Mouse (Mus musculus) lung, adult 10 weeks (tissue): Measurements from ENCODE around the gene Plk5. TPM values are rescaled to one million over a fixed set of nuclear protein-coding genes. Genes with fewer than 3 reads are reported as not detected.

Source experiments
- polyA plus RNA-seq: library from polyadenylated mRNA; stranded (reverse); fragments of 350-450 nt; fragmentation: Illumina TruSeq; extraction: RNeasy Lipid Tissue Mini Kit (QIAGEN cat#74804); gene quantifications from one replicate; pipeline ENCODE4 v1.2.3, GENCODE M21; 2014; ENCODE audit warnings: low read depth, low replicate concordance; ENCODE audit not compliant: insufficient read depth

Plk5 gene
- 1.6 TPM for polyA plus RNA-seq

DNA sequence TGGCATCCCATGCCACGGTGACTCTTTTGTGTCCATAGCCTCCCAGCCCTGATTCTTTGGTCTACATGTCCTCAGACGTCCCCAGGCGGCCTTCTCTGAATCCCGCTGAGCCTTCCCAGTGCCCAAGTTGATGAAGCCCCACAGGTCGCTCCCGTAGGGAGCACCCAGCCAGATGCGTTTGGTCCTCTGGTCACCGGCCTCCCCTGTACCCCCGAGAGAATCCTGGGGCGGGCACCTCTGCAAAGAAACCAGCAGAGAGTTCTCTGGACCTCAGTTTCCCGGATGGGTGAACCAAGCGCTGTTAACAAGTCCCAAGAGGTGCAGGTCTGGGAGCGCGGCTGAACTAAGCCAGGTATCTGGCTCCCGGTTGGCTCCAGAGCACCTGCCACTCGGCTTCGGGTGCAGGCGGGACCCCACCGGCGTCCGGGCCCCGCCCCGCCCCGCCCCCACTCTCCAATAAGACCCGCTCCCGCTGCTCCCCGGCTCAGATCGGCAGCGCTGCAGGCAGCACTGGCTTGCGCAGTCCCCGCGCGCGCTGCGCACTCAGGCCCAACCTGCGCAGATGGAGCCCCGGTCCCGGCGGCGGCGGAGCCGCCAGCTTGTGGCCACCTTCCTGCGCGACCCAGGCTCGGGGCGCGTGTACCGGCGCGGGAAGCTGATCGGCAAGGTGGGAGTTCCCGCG, at the start of gene Plk5:
TSS of gene Plk5 (plus strand) at position 459 of the 682 bp plus-strand sequence.

DNA sequence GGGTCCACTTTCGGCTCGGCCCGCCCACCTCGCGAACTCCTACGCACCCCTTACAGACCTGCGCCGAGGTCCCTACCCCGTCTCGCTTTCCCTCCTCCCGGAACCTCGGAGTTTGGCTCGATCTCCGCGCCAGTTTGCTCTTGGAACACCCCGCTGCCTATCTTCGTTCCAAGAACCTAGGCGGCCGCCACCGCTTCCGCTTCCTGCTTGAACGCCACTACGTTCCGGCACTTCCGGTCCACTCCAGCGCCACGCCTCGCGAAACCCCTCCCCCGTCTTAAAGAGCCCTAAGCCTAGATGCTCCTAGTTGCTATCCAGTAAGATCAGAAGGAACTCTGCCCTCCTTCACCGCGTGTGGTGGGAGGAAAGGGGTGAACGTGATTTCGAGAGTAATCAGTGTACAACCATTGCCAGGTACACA, 35.9 kb upstream of the Plk5 start, which contains the start of gene 2310011J03Rik:
TSS of gene 2310011J03Rik (minus strand) at position 198 of the 421 bp plus-strand sequence.

DNA sequence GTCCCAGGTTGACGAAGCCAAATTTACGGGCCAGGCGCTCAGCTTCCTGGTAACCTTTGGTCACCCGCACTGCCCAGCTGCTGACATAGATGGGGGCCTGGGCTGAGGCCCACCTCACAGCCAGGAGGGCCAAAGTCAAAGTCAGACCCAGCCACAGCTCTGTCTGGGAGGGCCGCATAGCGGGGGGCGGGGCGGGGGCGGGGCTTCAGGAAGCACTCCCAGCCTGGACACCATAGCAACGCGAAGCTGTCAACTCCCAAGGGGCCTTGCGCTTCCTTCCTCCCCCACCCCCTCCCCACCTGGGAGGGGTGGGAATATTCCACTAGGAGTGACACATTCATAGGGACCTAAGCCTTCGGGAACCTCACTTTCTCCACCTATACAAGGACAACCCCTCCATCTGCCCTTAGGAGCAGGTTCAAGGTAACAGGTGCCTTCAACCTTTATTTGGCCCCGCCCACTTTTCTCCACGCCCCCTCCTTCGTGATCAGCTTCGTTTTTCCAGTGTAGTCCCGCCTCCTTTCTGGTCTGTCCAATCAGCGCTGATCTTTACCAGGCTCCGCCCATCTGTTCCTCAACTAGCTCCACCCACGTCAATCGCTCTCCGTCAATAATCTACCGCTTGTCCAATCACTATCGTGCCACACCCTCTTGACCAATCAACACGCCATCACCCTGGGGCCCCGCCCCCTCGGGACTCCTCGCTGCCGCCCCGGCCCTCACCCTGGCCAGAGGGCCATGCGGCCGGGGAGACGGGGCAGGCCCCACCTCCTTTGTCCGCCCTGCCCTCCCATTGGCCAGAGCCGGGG, 26.8 kb upstream of the Plk5 start, which contains the start of the genes Pcsk4 and Reep6:
TSS of gene Pcsk4 (minus strand) at position 226 of the 809 bp plus-strand sequence.
TSS of gene Reep6 (plus strand) at position 681 of the 809 bp plus-strand sequence.

DNA sequence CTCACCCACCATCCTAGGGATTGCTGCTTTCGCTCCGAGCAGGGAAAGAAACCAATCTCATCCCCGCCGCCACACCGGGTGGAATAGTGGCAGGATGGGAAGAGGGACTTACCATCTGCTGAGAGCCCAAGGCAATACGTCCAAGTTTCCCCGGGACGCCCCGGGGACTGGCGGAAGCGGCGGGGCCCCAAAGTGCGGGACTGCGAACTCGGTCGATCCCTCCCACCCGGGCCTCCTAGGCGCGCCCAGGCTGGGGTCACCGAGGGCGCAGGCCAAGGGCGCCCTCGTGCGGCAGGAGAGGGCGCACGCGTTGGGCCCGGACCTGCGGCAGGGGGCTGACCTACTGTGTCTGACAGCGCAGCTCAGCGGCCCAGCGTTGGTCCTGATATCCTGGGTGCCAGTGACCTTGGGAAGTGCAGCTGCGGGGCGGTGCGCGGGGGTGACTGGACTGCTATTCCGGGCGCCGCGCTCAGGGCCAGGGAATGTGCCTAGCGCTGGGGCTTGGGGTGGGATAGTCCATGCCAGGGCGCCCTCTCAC, 7.9 kb upstream of the Plk5 start, which contains the start of gene Adamtsl5:
TSS of gene Adamtsl5 (minus strand) at position 169 of the 538 bp plus-strand sequence.

DNA sequence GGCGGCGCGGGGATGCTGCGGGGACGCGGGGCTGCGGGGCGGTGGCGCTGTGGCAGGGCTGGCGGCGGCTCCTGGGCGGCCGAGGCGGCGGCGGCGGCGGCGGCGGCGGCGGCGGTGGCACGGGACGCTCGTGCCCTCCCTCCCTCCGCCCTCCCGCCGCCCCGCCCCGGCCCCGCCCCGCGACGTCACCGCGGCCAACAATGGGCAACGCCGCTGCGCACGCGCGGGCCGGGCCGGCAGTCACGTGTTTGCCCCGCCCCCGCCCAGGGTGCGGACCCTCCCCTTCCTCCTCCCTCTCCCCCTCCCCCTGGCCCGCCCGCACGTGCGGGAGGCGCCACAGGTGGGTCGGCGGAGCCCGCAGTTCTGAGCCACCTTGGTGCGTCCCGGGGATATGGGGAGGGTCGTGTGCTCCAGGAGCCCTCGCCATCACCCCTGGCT, 31.3 kb downstream of the Plk5 start, which contains the start of gene Mex3d:
TSS of gene Mex3d (minus strand) at position 138 of the 438 bp plus-strand sequence.

DNA sequence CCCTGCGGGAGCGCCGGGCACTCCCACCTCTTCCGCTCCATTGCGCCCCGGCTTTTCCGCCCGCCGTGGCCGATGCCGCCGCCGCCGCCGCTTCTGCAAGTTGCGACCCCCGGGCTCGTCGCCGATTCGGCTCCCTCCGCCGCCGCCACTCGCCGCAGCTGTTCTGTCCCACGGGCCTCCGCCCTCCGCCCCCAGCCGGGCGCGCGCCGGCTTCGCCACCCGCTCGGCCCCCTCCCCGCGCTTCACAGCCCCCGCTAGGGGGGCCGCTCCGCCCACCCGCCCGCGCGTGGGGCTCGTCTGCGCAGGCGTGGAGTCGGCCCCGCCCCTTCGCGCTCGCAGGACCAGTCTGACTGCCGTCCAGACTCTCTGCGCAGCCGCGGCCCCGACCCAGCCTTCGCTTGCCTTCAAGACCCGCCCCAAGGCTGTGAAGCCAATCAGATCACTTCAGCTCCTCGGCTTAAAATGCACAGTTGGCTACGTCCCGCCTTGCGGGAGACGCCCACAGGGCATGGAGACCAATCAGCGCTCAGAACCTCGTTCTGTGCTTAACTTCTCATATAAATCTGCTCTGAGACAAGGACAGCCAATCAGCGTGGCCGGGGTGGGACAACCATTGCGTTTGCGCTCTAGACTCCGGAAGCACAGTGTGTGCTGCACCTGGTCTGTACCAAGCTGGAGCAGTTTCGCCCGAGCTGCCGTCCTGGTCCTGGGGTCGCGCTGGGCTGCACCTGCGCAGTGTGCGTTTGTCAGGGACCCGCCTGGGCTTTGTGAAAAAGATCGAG, 43.1 kb downstream of the Plk5 start, which contains the start of gene Mbd3:
TSS of gene Mbd3 (minus strand) at position 360 of the 782 bp plus-strand sequence.

DNA sequence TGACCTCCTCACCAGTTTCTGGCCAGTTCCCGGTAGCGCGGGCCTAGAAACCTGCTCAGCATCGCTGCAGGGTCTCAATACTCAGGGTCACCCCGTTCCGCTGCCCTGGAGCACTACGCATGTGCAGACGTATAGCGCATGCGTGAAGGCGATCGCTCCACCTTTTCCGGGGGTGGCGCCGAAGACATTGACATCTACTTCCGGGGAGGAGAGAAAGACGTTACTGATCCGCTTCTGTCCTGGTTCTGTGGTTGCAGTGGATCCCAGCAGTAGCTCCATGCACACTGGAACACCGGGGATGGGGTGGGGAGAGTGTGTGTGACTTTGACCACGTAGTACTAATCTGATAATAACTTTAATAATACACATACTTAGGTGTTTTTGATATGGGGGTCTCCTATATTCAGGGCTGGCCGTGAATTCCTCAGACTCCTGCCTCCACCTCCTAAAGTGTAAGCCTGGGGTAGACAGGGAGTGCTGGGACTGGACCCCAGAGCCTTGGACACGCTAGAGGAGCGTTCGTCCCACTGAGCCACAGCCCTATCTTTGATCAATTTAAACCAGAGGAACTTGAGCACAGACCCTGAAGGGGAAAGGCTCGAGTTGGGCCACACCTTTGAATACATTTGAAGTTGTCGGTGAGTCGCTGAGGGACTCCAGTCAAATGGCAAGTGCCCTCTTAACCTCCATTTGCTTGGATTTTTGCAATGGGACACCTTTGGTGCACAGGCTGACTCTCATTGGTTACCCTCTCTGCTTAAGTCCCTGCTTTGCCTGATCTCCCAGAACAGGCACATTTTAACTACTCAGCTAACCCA, 50.6 kb downstream of the Plk5 start, which contains the start of gene Uqcr11:
TSS of gene Uqcr11 (minus strand) at position 147 of the 818 bp plus-strand sequence.

Other genes with a start within 250 kb of the Plk5 start
- gene Stk11, start 240.7 kb upstream of the Plk5 start, polyA plus RNA-seq: 98.1 TPM
- gene Atp5d, start 217.8 kb upstream of the Plk5 start, polyA plus RNA-seq: 267 TPM
- gene Cbarp, start 215.6 kb upstream of the Plk5 start, polyA plus RNA-seq: 6.8 TPM
- gene Midn, start 208.2 kb upstream of the Plk5 start, polyA plus RNA-seq: 24.9 TPM
- 84.5 TPM for gene Cirbp, start 190.5 kb upstream of the Plk5 start, polyA plus RNA-seq
- 27.6 TPM for gene 1600002K03Rik, start 183.5 kb upstream of the Plk5 start, polyA plus RNA-seq
- 1.1 TPM for gene Efna2, start 177.0 kb upstream of the Plk5 start, polyA plus RNA-seq
- 23.2 TPM for gene Mum1, start 130.0 kb upstream of the Plk5 start, polyA plus RNA-seq
- gene Ndufs7, start 107.3 kb upstream of the Plk5 start, polyA plus RNA-seq: 159 TPM
- gene Gamt, start 95.4 kb upstream of the Plk5 start, polyA plus RNA-seq: 15.2 TPM
- gene Dazap1, start 95.0 kb upstream of the Plk5 start, polyA plus RNA-seq: 33.6 TPM
- gene Rps15, start 64.0 kb upstream of the Plk5 start, polyA plus RNA-seq: 3,529 TPM
- gene Apc2, start 60.5 kb upstream of the Plk5 start, polyA plus RNA-seq: 0.46 TPM
- 50.0 TPM for gene 2310011J03Rik, start 35.9 kb upstream of the Plk5 start, polyA plus RNA-seq
- 2.0 TPM for gene Pcsk4, start 27.0 kb upstream of the Plk5 start, polyA plus RNA-seq
- 12.2 TPM for gene Reep6, start 26.5 kb upstream of the Plk5 start, polyA plus RNA-seq
- gene Adamtsl5, start 8.0 kb upstream of the Plk5 start, polyA plus RNA-seq: 21.3 TPM
- 6.8 TPM for gene Mex3d, start 31.2 kb downstream of the Plk5 start, polyA plus RNA-seq
- gene Mbd3, start 43.1 kb downstream of the Plk5 start, polyA plus RNA-seq: 93.3 TPM
- gene Uqcr11, start 50.4 kb downstream of the Plk5 start, polyA plus RNA-seq: 589 TPM
- 25.1 TPM for gene Tcf3, start 77.2 kb downstream of the Plk5 start, polyA plus RNA-seq
- gene Onecut3, start 138.4 kb downstream of the Plk5 start, polyA plus RNA-seq: not detected
- gene Atp8b3, start 182.7 kb downstream of the Plk5 start, polyA plus RNA-seq: not detected
- gene Rexo1, start 205.1 kb downstream of the Plk5 start, polyA plus RNA-seq: 10.9 TPM
- 10.0 TPM for gene Klf16, start 220.9 kb downstream of the Plk5 start, polyA plus RNA-seq
- 63.0 TPM for gene Abhd17a, start 233.9 kb downstream of the Plk5 start, polyA plus RNA-seq
- gene Scamp4, start 246.4 kb downstream of the Plk5 start, polyA plus RNA-seq: 39.5 TPM
- gene Adat3, start 246.4 kb downstream of the Plk5 start, polyA plus RNA-seq: 1.3 TPM
- gene Gm49322, start 249.6 kb downstream of the Plk5 start, polyA plus RNA-seq: 0.44 TPM